Mouse (Mus musculus) cerebellum, postnatal 10 days (tissue): ENCODE measurements around the gene Man1c1.

ENCODE experiments used
- DNase-seq, 2 experiments: peaks; one replicate each; pipeline ENCODE4 v3.0.0; 2021; ENCODE audit warnings: mixed read lengths in 2 of 2

Gene Man1c1

GRCm38 (mm10) chr4:134703835-134704546 is at the start of gene Man1c1:
Man1c1 (minus strand) TSS chr4:134704290.
- peak; percentile 99 to 100 for DNase-seq

GRCm38 (mm10) chr4:134753516-134754261 is 49.6 kb upstream of the Man1c1 start:
- DNase-seq, result no peak

- DNase-seq, result no peak
Measured at GRCm38 (mm10) chr4:134752911-134753426, 48.9 kb upstream of the Man1c1 start.

- no peak for DNase-seq
Measured at GRCm38 (mm10) chr4:134751682-134752380, 47.7 kb upstream of the Man1c1 start.

- no peak for DNase-seq
Measured at GRCm38 (mm10) chr4:134750825-134751224, 46.7 kb upstream of the Man1c1 start.

GRCm38 (mm10) chr4:134750263-134750662 is 46.2 kb upstream of the Man1c1 start:
- DNase-seq, result no peak

- no peak for DNase-seq
Measured at GRCm38 (mm10) chr4:134749301-134750030, 45.4 kb upstream of the Man1c1 start.

- peak; percentile 52 to 53 for DNase-seq
Measured at GRCm38 (mm10) chr4:134745900-134746661, 42.0 kb upstream of the Man1c1 start.

GRCm38 (mm10) chr4:134743881-134744633 is 40.0 kb upstream of the Man1c1 start:
- DNase-seq, result no peak

- no peak for DNase-seq
Measured at GRCm38 (mm10) chr4:134741949-134742348, 37.9 kb upstream of the Man1c1 start.

GRCm38 (mm10) chr4:134740186-134740585 is 36.1 kb upstream of the Man1c1 start:
- no peak for DNase-seq

- no peak for DNase-seq
Measured at GRCm38 (mm10) chr4:134739530-134739929, 35.4 kb upstream of the Man1c1 start.

- DNase-seq, result no peak
Measured at GRCm38 (mm10) chr4:134737365-134737910, 33.3 kb upstream of the Man1c1 start.

- DNase-seq, result no peak
Measured at GRCm38 (mm10) chr4:134736147-134736546, 32.1 kb upstream of the Man1c1 start.

GRCm38 (mm10) chr4:134734629-134735081 is 30.6 kb upstream of the Man1c1 start:
- DNase-seq, result peak in 1 of 2 experiments; percentile 42

GRCm38 (mm10) chr4:134734038-134734628 is 30.0 kb upstream of the Man1c1 start:
- DNase-seq, result peak in 1 of 2 experiments; percentile 33

GRCm38 (mm10) chr4:134733371-134733770 is 29.3 kb upstream of the Man1c1 start:
- no peak for DNase-seq

- no peak for DNase-seq
Measured at GRCm38 (mm10) chr4:134730106-134730505, 26.0 kb upstream of the Man1c1 start.

- DNase-seq, result peak in 1 of 2 experiments; percentile 47
Measured at GRCm38 (mm10) chr4:134725735-134726345, 21.8 kb upstream of the Man1c1 start.

- DNase-seq, result no peak
Measured at GRCm38 (mm10) chr4:134724974-134725373, 20.9 kb upstream of the Man1c1 start.
